Mouse (Mus musculus): ENCODE data around the gene Med20. TPM values are rescaled to one million over a fixed set of nuclear protein-coding genes. Genes with fewer than 3 reads are reported as not detected.

The Med20 gene
- polyA plus RNA-seq (2014; fragmentation: Illumina TruSeq; extraction: RNeasy Lipid Tissue Mini Kit (QIAGEN cat#74804)) = 11.3 TPM

DNA sequence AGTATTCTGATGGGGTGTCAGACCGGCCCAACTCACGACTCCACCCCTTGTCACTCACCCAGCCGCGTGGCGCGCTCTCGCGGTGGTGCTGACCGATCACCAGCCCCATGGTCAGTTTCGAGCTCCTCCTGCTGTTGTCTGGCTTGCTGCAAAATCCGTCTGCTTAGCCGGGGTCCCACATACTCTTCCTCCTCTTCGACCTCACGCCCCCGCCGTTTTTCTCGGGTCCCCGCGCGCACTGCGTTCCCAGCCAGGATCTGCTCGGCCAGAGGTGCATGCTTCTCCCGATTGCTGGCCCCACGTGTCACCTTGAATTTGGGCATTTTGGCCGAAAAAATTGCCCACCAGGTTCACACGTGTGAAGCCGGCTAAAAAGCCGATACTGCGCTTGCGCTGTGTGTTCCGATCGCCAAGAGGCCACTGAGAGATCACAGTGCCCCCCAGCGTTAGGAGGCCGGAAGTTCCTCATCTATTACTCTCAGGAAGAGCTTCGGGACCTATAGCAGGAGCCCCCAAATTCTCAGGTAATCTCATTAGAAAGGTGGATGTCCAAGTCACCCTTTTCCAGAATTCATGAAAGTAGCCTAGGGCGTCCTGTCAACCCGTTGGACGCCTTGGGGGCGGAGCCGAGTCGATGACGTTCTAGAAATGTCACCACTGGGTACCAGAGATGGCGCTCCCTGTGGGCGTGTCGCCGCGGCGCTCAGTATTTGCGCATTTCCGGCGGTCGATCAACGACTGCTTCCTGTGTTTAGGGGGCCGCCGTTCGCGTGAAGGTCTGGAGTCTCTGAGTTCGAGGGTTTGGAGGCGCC is at the start of gene Med20, which contains the start of the genes Bysl and Gm20517:
Med20 (plus strand) TSS at position 734 of the 812 bp plus-strand sequence.
Bysl (minus strand) TSS at position 644 of the 812 bp plus-strand sequence.
Gm20517 (plus strand) TSS at position 741 of the 812 bp plus-strand sequence.

GRCm38 (mm10) chr17:47630678-47631065 is 19.3 kb downstream of the Med20 start, which contains the start of gene Usp49:
TSS of gene Usp49 (plus strand) at chr17:47630690.

Other genes starting within 250 kb of the Med20 start
- 45.5 TPM for gene Mrps10, start 242.7 kb upstream of the Med20 start, polyA plus RNA-seq (2014; fragmentation: Illumina TruSeq; extraction: RNeasy Lipid Tissue Mini Kit (QIAGEN cat#74804))
- gene Guca1b, start 226.2 kb upstream of the Med20 start, polyA plus RNA-seq (2014; fragmentation: Illumina TruSeq; extraction: RNeasy Lipid Tissue Mini Kit (QIAGEN cat#74804)) = not detected
- gene Guca1a, start 211.0 kb upstream of the Med20 start, polyA plus RNA-seq (2014; fragmentation: Illumina TruSeq; extraction: RNeasy Lipid Tissue Mini Kit (QIAGEN cat#74804)) = not detected
- not detected for gene AI661453, start 175.0 kb upstream of the Med20 start, polyA plus RNA-seq (2014; fragmentation: Illumina TruSeq; extraction: RNeasy Lipid Tissue Mini Kit (QIAGEN cat#74804))
- gene 1700001C19Rik, start 174.2 kb upstream of the Med20 start, polyA plus RNA-seq (2014; fragmentation: Illumina TruSeq; extraction: RNeasy Lipid Tissue Mini Kit (QIAGEN cat#74804)) = 0.94 TPM
- 5.6 TPM for gene Taf8, start 109.3 kb upstream of the Med20 start, polyA plus RNA-seq (2014; fragmentation: Illumina TruSeq; extraction: RNeasy Lipid Tissue Mini Kit (QIAGEN cat#74804))
- 3.6 TPM for gene Ccnd3, start 106.5 kb upstream of the Med20 start, polyA plus RNA-seq (2014; fragmentation: Illumina TruSeq; extraction: RNeasy Lipid Tissue Mini Kit (QIAGEN cat#74804))
- 1.9 TPM for gene Bysl, start 90 bp upstream of the Med20 start, polyA plus RNA-seq (2014; fragmentation: Illumina TruSeq; extraction: RNeasy Lipid Tissue Mini Kit (QIAGEN cat#74804))
- gene Gm20517, start within 50 bp of the Med20 start, polyA plus RNA-seq (2014; fragmentation: Illumina TruSeq; extraction: RNeasy Lipid Tissue Mini Kit (QIAGEN cat#74804)) = 0.66 TPM
- gene Usp49, start 19.1 kb downstream of the Med20 start, polyA plus RNA-seq (2014; fragmentation: Illumina TruSeq; extraction: RNeasy Lipid Tissue Mini Kit (QIAGEN cat#74804)) = 7.5 TPM
- gene Tomm6, start 76.8 kb downstream of the Med20 start, polyA plus RNA-seq (2014; fragmentation: Illumina TruSeq; extraction: RNeasy Lipid Tissue Mini Kit (QIAGEN cat#74804)) = 13.8 TPM
- gene Frs3, start 77.4 kb downstream of the Med20 start, polyA plus RNA-seq (2014; fragmentation: Illumina TruSeq; extraction: RNeasy Lipid Tissue Mini Kit (QIAGEN cat#74804)) = 0.54 TPM
- not detected for gene Gm21981, start 82.9 kb downstream of the Med20 start, polyA plus RNA-seq (2014; fragmentation: Illumina TruSeq; extraction: RNeasy Lipid Tissue Mini Kit (QIAGEN cat#74804))
- gene Prickle4, start 83.2 kb downstream of the Med20 start, polyA plus RNA-seq (2014; fragmentation: Illumina TruSeq; extraction: RNeasy Lipid Tissue Mini Kit (QIAGEN cat#74804)) = not detected
- gene Pgc, start 115.3 kb downstream of the Med20 start, polyA plus RNA-seq (2014; fragmentation: Illumina TruSeq; extraction: RNeasy Lipid Tissue Mini Kit (QIAGEN cat#74804)) = not detected
- not detected for gene Tfeb, start 125.4 kb downstream of the Med20 start, polyA plus RNA-seq (2014; fragmentation: Illumina TruSeq; extraction: RNeasy Lipid Tissue Mini Kit (QIAGEN cat#74804))
- gene Mdfi, start 223.1 kb downstream of the Med20 start, polyA plus RNA-seq (2014; fragmentation: Illumina TruSeq; extraction: RNeasy Lipid Tissue Mini Kit (QIAGEN cat#74804)) = not detected

Measured in ovary, adult 10 weeks (tissue).